Mouse (Mus musculus): ENCODE data around the gene Ring1. TPM values are rescaled to one million over a fixed set of nuclear protein-coding genes. Genes with fewer than 3 reads are reported as not detected.

Gene Ring1
- polyA plus RNA-seq, 1 experiment from 2014 or later, result 7.5 TPM

DNA sequence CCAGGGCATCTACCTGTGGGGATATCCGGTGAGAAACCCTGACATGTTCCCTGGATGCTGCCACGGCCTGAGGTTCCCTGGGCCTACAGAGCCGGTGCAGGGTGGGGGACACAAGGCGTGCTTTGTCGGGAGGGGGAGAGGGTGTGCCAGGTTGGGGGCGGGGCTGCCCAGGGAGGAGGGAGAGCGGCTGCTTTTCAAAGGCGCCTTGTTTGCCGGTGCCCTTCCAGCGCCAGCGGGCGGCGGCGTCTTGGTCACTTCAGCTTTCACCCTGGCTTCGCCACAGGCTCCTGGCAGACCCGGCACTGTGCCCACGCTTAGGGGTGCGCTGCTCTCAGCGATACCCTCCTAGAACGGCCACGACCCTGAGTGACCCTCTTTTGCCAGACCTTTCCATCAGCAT lies 14.0 kb upstream of the Ring1 start:
- no peaks in the 10 kb centered on the region for H3K9me3 ChIP-seq (ENCODE audit: control insufficient read depth, low read depth, low read length)
- peak overlapping the region; percentile 30; the same call in 1 of the 2 replicates for H3K9ac ChIP-seq (replicated peaks; ENCODE audit: low read depth, low read length)
- H3K36me3 ChIP-seq (ENCODE audit: control insufficient read depth, insufficient read depth, low read length), result peaks cover 36% of the 10 kb centered on the region
- ATAC-seq (ENCODE audit: insufficient number of reproducible peaks, insufficient read depth, low FRiP score, low read depth), result no peak
- peak overlapping the region; percentile 12; the same call in 1 of the 2 replicates for H3K4me3 ChIP-seq (ENCODE audit: low read depth, low read length)
- no peak overlapping the region for H3K27ac ChIP-seq (ENCODE audit: low read length)
- no peaks in the 10 kb centered on the region for H3K27me3 ChIP-seq (ENCODE audit: control insufficient read depth, insufficient read depth, low read length)
- peaks cover 30% of the 10 kb centered on the region; the same call in 1 of the 2 replicates for H3K4me1 ChIP-seq (ENCODE audit: control insufficient read depth, insufficient read depth, low read length)
- WGBS, result 21% methylated on average over 21 of the region's 21 CpGs
- peak overlapping the region; percentile 40 for H3K4me2 ChIP-seq (replicated peaks; ENCODE audit: low read depth, low read length)

- Histone ChIP-seq H3K4me1 (ENCODE audit: control insufficient read depth, insufficient read depth, low read length) (peaks cover 37% of the 10 kb centered on the region), H3K9ac (replicated peaks; ENCODE audit: low read depth, low read length) (no peak overlapping the region), H3K9me3 (ENCODE audit: control insufficient read depth, low read depth, low read length) (no peaks in the 10 kb centered on the region), H3K27ac (ENCODE audit: low read length) (no peak overlapping the region), H3K27me3 (ENCODE audit: control insufficient read depth, insufficient read depth, low read length) (no peaks in the 10 kb centered on the region), H3K36me3 (ENCODE audit: control insufficient read depth, insufficient read depth, low read length) (peaks cover 36% of the 10 kb centered on the region), H3K4me3 (ENCODE audit: low read depth, low read length) (no peak overlapping the region), H3K4me2 (replicated peaks; ENCODE audit: low read depth, low read length) (no peak overlapping the region)
- ATAC-seq (ENCODE audit: insufficient number of reproducible peaks, insufficient read depth, low FRiP score, low read depth), result no peak
- 88% methylated on average over 7 of the region's 7 CpGs for WGBS
Measured at GRCm38 (mm10) chr17:34037241-34037640, 12.8 kb upstream of the Ring1 start.

DNA sequence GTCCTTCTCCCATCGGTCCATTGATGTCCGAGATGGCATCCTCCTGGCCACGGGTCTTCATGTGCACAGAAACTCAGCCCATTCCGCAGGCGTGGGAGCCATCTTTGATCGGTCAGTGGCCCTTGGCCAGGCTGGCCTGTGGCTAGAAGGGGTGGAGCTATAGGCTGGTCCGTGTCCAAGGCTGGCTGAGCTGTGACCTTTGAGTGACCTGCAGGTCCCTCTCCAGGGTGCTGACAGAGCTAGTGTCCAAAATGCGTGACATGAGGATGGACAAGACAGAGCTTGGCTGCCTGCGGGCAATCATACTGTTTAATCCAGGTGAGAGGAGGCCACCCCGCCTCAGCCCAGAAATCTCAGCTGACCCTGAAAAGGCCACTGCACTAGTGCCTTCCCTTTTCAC lies 12.2 kb upstream of the Ring1 start:
- Histone ChIP-seq H3K9ac (replicated peaks; ENCODE audit: low read depth, low read length) (no peak overlapping the region), H3K27ac (ENCODE audit: low read length) (no peak overlapping the region), H3K27me3 (ENCODE audit: control insufficient read depth, insufficient read depth, low read length) (no peaks in the 10 kb centered on the region), H3K9me3 (ENCODE audit: control insufficient read depth, low read depth, low read length) (no peaks in the 10 kb centered on the region), H3K4me1 (ENCODE audit: control insufficient read depth, insufficient read depth, low read length) (peaks cover 34% of the 10 kb centered on the region), H3K4me2 (replicated peaks; ENCODE audit: low read depth, low read length) (no peak overlapping the region), H3K36me3 (ENCODE audit: control insufficient read depth, insufficient read depth, low read length) (peaks cover 36% of the 10 kb centered on the region), H3K4me3 (ENCODE audit: low read depth, low read length) (no peak overlapping the region)
- WGBS, result 76% methylated on average over 10 of the region's 10 CpGs
- no peak for ATAC-seq (ENCODE audit: insufficient number of reproducible peaks, insufficient read depth, low FRiP score, low read depth)

- H3K27ac ChIP-seq (ENCODE audit: low read length), result no peak overlapping the region
- no peak overlapping the region for H3K4me2 ChIP-seq (replicated peaks; ENCODE audit: low read depth, low read length)
- no peak for ATAC-seq (ENCODE audit: insufficient number of reproducible peaks, insufficient read depth, low FRiP score, low read depth)
- H3K9me3 ChIP-seq (ENCODE audit: control insufficient read depth, low read depth, low read length), result no peaks in the 10 kb centered on the region
- H3K27me3 ChIP-seq (ENCODE audit: control insufficient read depth, insufficient read depth, low read length), result no peaks in the 10 kb centered on the region
- H3K36me3 ChIP-seq (ENCODE audit: control insufficient read depth, insufficient read depth, low read length), result peaks cover 36% of the 10 kb centered on the region
- H3K4me3 ChIP-seq (ENCODE audit: low read depth, low read length), result no peak overlapping the region
- 85% methylated on average over 9 of the region's 9 CpGs for WGBS
- no peak overlapping the region for H3K9ac ChIP-seq (replicated peaks; ENCODE audit: low read depth, low read length)
- H3K4me1 ChIP-seq (ENCODE audit: control insufficient read depth, insufficient read depth, low read length), result peaks cover 30% of the 10 kb centered on the region
Measured at GRCm38 (mm10) chr17:34035517-34035916, 11.0 kb upstream of the Ring1 start.

GRCm38 (mm10) chr17:34034064-34034463 lies 9.6 kb upstream of the Ring1 start:
- no peak for ATAC-seq (ENCODE audit: insufficient number of reproducible peaks, insufficient read depth, low FRiP score, low read depth)
- Histone ChIP-seq H3K9ac (replicated peaks; ENCODE audit: low read depth, low read length) (no peak overlapping the region), H3K4me1 (ENCODE audit: control insufficient read depth, insufficient read depth, low read length) (peaks cover 32% of the 10 kb centered on the region), H3K27ac (ENCODE audit: low read length) (no peak overlapping the region), H3K36me3 (ENCODE audit: control insufficient read depth, insufficient read depth, low read length) (peaks cover 47% of the 10 kb centered on the region), H3K9me3 (ENCODE audit: control insufficient read depth, low read depth, low read length) (no peaks in the 10 kb centered on the region), H3K27me3 (ENCODE audit: control insufficient read depth, insufficient read depth, low read length) (no peaks in the 10 kb centered on the region), H3K4me3 (ENCODE audit: low read depth, low read length) (no peak overlapping the region), H3K4me2 (replicated peaks; ENCODE audit: low read depth, low read length) (no peak overlapping the region)
- 83% methylated on average over 10 of the region's 10 CpGs for WGBS

GRCm38 (mm10) chr17:34033441-34033840 lies 9.0 kb upstream of the Ring1 start:
- Histone ChIP-seq H3K9me3 (ENCODE audit: control insufficient read depth, low read depth, low read length) (no peaks in the 10 kb centered on the region), H3K9ac (replicated peaks; ENCODE audit: low read depth, low read length) (no peak overlapping the region), H3K27ac (ENCODE audit: low read length) (no peak overlapping the region), H3K27me3 (ENCODE audit: control insufficient read depth, insufficient read depth, low read length) (no peaks in the 10 kb centered on the region), H3K4me1 (ENCODE audit: control insufficient read depth, insufficient read depth, low read length) (peaks cover 26% of the 10 kb centered on the region), H3K4me2 (replicated peaks; ENCODE audit: low read depth, low read length) (no peak overlapping the region), H3K36me3 (ENCODE audit: control insufficient read depth, insufficient read depth, low read length) (peaks cover 53% of the 10 kb centered on the region), H3K4me3 (ENCODE audit: low read depth, low read length) (no peak overlapping the region)
- WGBS, result 94% methylated on average over 9 of the region's 9 CpGs
- no peak for ATAC-seq (ENCODE audit: insufficient number of reproducible peaks, insufficient read depth, low FRiP score, low read depth)

- no peak for ATAC-seq (ENCODE audit: insufficient number of reproducible peaks, insufficient read depth, low FRiP score, low read depth)
- 56% methylated on average over 9 of the region's 9 CpGs for WGBS
- no peak overlapping the region for H3K27ac ChIP-seq (ENCODE audit: low read length)
- no peaks in the 10 kb centered on the region for H3K9me3 ChIP-seq (ENCODE audit: control insufficient read depth, low read depth, low read length)
- H3K4me1 ChIP-seq (ENCODE audit: control insufficient read depth, insufficient read depth, low read length), result peaks cover 25% of the 10 kb centered on the region
- H3K9ac ChIP-seq (replicated peaks; ENCODE audit: low read depth, low read length), result peak overlapping the region; percentile 94
- H3K4me2 ChIP-seq (replicated peaks; ENCODE audit: low read depth, low read length), result peak overlapping the region; percentile 71
- peak overlapping the region; percentile 65 for H3K4me3 ChIP-seq (ENCODE audit: low read depth, low read length)
- peaks cover 54% of the 10 kb centered on the region for H3K36me3 ChIP-seq (ENCODE audit: control insufficient read depth, insufficient read depth, low read length)
- H3K27me3 ChIP-seq (ENCODE audit: control insufficient read depth, insufficient read depth, low read length), result no peaks in the 10 kb centered on the region
Measured at GRCm38 (mm10) chr17:34032806-34033205, 8.3 kb upstream of the Ring1 start.

DNA sequence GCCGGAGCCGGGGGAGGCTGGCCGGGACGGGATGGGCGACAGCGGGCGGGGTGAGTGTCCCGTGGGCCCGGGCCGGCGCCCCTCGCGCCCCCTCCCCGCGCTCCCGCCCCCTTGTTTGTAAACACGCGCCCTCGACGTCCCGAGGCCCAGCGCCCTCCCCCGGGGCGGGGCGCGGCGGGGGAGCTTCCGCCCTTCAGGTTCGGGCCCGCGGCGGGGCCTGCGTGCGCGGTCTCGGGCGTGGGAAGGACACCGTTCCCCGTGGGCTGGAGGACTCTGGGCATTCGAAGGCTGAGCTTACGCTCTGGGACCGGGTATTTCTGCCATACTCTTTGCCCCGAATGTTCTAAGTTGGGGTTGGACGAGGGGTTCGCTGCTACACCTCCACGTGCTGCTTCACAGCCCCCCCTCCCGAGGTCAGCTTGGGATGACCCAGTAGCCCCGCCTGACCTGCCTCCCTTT lies 7.7 kb upstream of the Ring1 start:
- H3K27me3 ChIP-seq (ENCODE audit: control insufficient read depth, insufficient read depth, low read length), result no peaks in the 10 kb centered on the region
- H3K36me3 ChIP-seq (ENCODE audit: control insufficient read depth, insufficient read depth, low read length), result peaks cover 48% of the 10 kb centered on the region
- peak overlapping the region; percentile 71 for H3K4me2 ChIP-seq (replicated peaks; ENCODE audit: low read depth, low read length)
- peak; percentile 5; the same call in 1 of the 2 replicates for ATAC-seq (ENCODE audit: insufficient number of reproducible peaks, insufficient read depth, low FRiP score, low read depth)
- peaks cover 26% of the 10 kb centered on the region for H3K4me1 ChIP-seq (ENCODE audit: control insufficient read depth, insufficient read depth, low read length)
- peak overlapping the region; percentile 65 for H3K4me3 ChIP-seq (ENCODE audit: low read depth, low read length)
- WGBS, result under 1% methylated on average over 35 of the region's 48 CpGs
- peak overlapping the region; percentile 94 for H3K9ac ChIP-seq (replicated peaks; ENCODE audit: low read depth, low read length)
- peak overlapping the region; percentile 94 for H3K27ac ChIP-seq (ENCODE audit: low read length)
- no peaks in the 10 kb centered on the region for H3K9me3 ChIP-seq (ENCODE audit: control insufficient read depth, low read depth, low read length)
